Mouse (Mus musculus): ENCODE measurements around the gene Prpf19. TPM values are rescaled to one million over a fixed set of nuclear protein-coding genes. Genes with fewer than 3 reads are reported as not detected.

The Prpf19 gene
- polyA plus RNA-seq, 1 experiment, result 86.2 TPM

GRCm38 (mm10) chr19:10907891-10908290 is 12.9 kb downstream of the Prpf19 start:
- peak; percentile 38; the same call in 1 of the 2 replicates for TF ChIP-seq CTCF (IDR thresholded peaks at IDR 0.05; ENCODE audit: control insufficient read depth, insufficient read depth, insufficient replicate concordance, low read depth, low read length)
- no peak for TF ChIP-seq POLR2A (IDR thresholded peaks at IDR 0.05; ENCODE audit: control insufficient read depth, low read depth, low read length)
- Histone ChIP-seq H3K27ac (ENCODE audit: control insufficient read depth, insufficient read depth, low read depth, low read length) (no peak overlapping the region), H3K36me3 (ENCODE audit: control insufficient read depth, insufficient read depth, low read length) (peaks cover 3% of the 10 kb centered on the region)

GRCm38 (mm10) chr19:10909087-10909721 is 14.2 kb downstream of the Prpf19 start:
- Histone ChIP-seq H3K27me3 (ENCODE audit: control insufficient read depth, insufficient read depth, low read length) (no peaks in the 10 kb centered on the region), H3K4me3 (ENCODE audit: control insufficient read depth, low read depth, low read length) (no peak overlapping the region), H3K27ac (ENCODE audit: control insufficient read depth, insufficient read depth, low read depth, low read length) (no peak overlapping the region), H3K4me1 (ENCODE audit: control insufficient read depth, insufficient read depth, low read length) (peaks cover 5% of the 10 kb centered on the region), H3K36me3 (ENCODE audit: control insufficient read depth, insufficient read depth, low read length) (peaks cover 3% of the 10 kb centered on the region)
- TF ChIP-seq POLR2A (IDR thresholded peaks at IDR 0.05; ENCODE audit: control insufficient read depth, low read depth, low read length) (no peak), CTCF (IDR thresholded peaks at IDR 0.05; ENCODE audit: control insufficient read depth, insufficient read depth, insufficient replicate concordance, low read depth, low read length) (no peak)

More at GRCm38 (mm10) chr19:10907891-10908290, 12.9 kb downstream of the Prpf19 start:
- peaks cover 5% of the 10 kb centered on the region for H3K4me1 ChIP-seq (ENCODE audit: control insufficient read depth, insufficient read depth, low read length)
- no peaks in the 10 kb centered on the region for H3K27me3 ChIP-seq (ENCODE audit: control insufficient read depth, insufficient read depth, low read length)
- no peak overlapping the region for H3K4me3 ChIP-seq (ENCODE audit: control insufficient read depth, low read depth, low read length)

GRCm38 (mm10) chr19:10914291-10914690 is 19.3 kb downstream of the Prpf19 start:
- TF ChIP-seq POLR2A (IDR thresholded peaks at IDR 0.05; ENCODE audit: control insufficient read depth, low read depth, low read length) (no peak), CTCF (IDR thresholded peaks at IDR 0.05; ENCODE audit: control insufficient read depth, insufficient read depth, insufficient replicate concordance, low read depth, low read length) (no peak)

GRCm38 (mm10) chr19:10914870-10915269 is 19.8 kb downstream of the Prpf19 start:
- Histone ChIP-seq H3K27ac (ENCODE audit: control insufficient read depth, insufficient read depth, low read depth, low read length) (no peak overlapping the region), H3K4me1 (ENCODE audit: control insufficient read depth, insufficient read depth, low read length) (peaks cover 5% of the 10 kb centered on the region), H3K27me3 (ENCODE audit: control insufficient read depth, insufficient read depth, low read length) (no peaks in the 10 kb centered on the region), H3K4me3 (ENCODE audit: control insufficient read depth, low read depth, low read length) (no peak overlapping the region), H3K36me3 (ENCODE audit: control insufficient read depth, insufficient read depth, low read length) (no peaks in the 10 kb centered on the region)
- TF ChIP-seq POLR2A (IDR thresholded peaks at IDR 0.05; ENCODE audit: control insufficient read depth, low read depth, low read length), result no peak

More at GRCm38 (mm10) chr19:10914291-10914690, 19.3 kb downstream of the Prpf19 start:
- Histone ChIP-seq H3K4me1 (ENCODE audit: control insufficient read depth, insufficient read depth, low read length) (peaks cover 8% of the 10 kb centered on the region), H3K36me3 (ENCODE audit: control insufficient read depth, insufficient read depth, low read length) (no peaks in the 10 kb centered on the region), H3K27ac (ENCODE audit: control insufficient read depth, insufficient read depth, low read depth, low read length) (no peak overlapping the region), H3K27me3 (ENCODE audit: control insufficient read depth, insufficient read depth, low read length) (no peaks in the 10 kb centered on the region), H3K4me3 (ENCODE audit: control insufficient read depth, low read depth, low read length) (no peak overlapping the region)

GRCm38 (mm10) chr19:10916506-10916905 is 21.5 kb downstream of the Prpf19 start:
- H3K4me1 ChIP-seq (ENCODE audit: control insufficient read depth, insufficient read depth, low read length), result peaks cover 5% of the 10 kb centered on the region
- H3K27ac ChIP-seq (ENCODE audit: control insufficient read depth, insufficient read depth, low read depth, low read length), result no peak overlapping the region
- H3K27me3 ChIP-seq (ENCODE audit: control insufficient read depth, insufficient read depth, low read length), result no peaks in the 10 kb centered on the region
- H3K36me3 ChIP-seq (ENCODE audit: control insufficient read depth, insufficient read depth, low read length), result no peaks in the 10 kb centered on the region
- no peak overlapping the region for H3K4me3 ChIP-seq (ENCODE audit: control insufficient read depth, low read depth, low read length)
- no peak for TF ChIP-seq CTCF (IDR thresholded peaks at IDR 0.05; ENCODE audit: control insufficient read depth, insufficient read depth, insufficient replicate concordance, low read depth, low read length)
- TF ChIP-seq POLR2A (IDR thresholded peaks at IDR 0.05; ENCODE audit: control insufficient read depth, low read depth, low read length), result no peak

GRCm38 (mm10) chr19:10918321-10918991 is 23.4 kb downstream of the Prpf19 start:
- Histone ChIP-seq H3K27me3 (ENCODE audit: control insufficient read depth, insufficient read depth, low read length) (no peaks in the 10 kb centered on the region), H3K27ac (ENCODE audit: control insufficient read depth, insufficient read depth, low read depth, low read length) (no peak overlapping the region), H3K4me1 (ENCODE audit: control insufficient read depth, insufficient read depth, low read length) (peaks cover 5% of the 10 kb centered on the region), H3K36me3 (ENCODE audit: control insufficient read depth, insufficient read depth, low read length) (no peaks in the 10 kb centered on the region), H3K4me3 (ENCODE audit: control insufficient read depth, low read depth, low read length) (no peak overlapping the region)
- TF ChIP-seq CTCF (IDR thresholded peaks at IDR 0.05; ENCODE audit: control insufficient read depth, insufficient read depth, insufficient replicate concordance, low read depth, low read length), result no peak
- TF ChIP-seq POLR2A (IDR thresholded peaks at IDR 0.05; ENCODE audit: control insufficient read depth, low read depth, low read length), result no peak

- Histone ChIP-seq H3K36me3 (ENCODE audit: control insufficient read depth, insufficient read depth, low read length) (no peaks in the 10 kb centered on the region), H3K4me1 (ENCODE audit: control insufficient read depth, insufficient read depth, low read length) (peaks cover 5% of the 10 kb centered on the region), H3K27ac (ENCODE audit: control insufficient read depth, insufficient read depth, low read depth, low read length) (no peak within 1 kb of the TSS), H3K27me3 (ENCODE audit: control insufficient read depth, insufficient read depth, low read length) (no peaks in the 10 kb centered on the region), H3K4me3 (ENCODE audit: control insufficient read depth, low read depth, low read length) (no peak within 1 kb of the TSS)
- no peak for TF ChIP-seq POLR2A (IDR thresholded peaks at IDR 0.05; ENCODE audit: control insufficient read depth, low read depth, low read length)
- no peak for TF ChIP-seq CTCF (IDR thresholded peaks at IDR 0.05; ENCODE audit: control insufficient read depth, insufficient read depth, insufficient replicate concordance, low read depth, low read length)
Observed at GRCm38 (mm10) chr19:10920532-10920931, 25.5 kb downstream of the Prpf19 start, which contains the start of gene Zp1. Gene Zp1 (minus strand): TSS chr19:10920632.
